Mouse (Mus musculus): ENCODE measurements around the gene Mtg2. TPM values are rescaled to one million over a fixed set of nuclear protein-coding genes. Genes with fewer than 3 reads are reported as not detected.

Mtg2 gene
- polyA plus RNA-seq, 1 experiment from 2014 or later = 31.5 TPM

- 95% methylated on average over 3 of the region's 3 CpGs for WGBS
- no peak overlapping the region for H3K4me2 ChIP-seq
- no peaks in the 10 kb centered on the region for H3K9me3 ChIP-seq
- no peak overlapping the region for H3K27ac ChIP-seq
- no peak for ATAC-seq (ENCODE audit: low FRiP score)
- H3K9ac ChIP-seq = no peak overlapping the region
- H3K4me3 ChIP-seq (replicated peaks) = no peak overlapping the region
- H3K36me3 ChIP-seq (replicated peaks) = peaks cover 13% of the 10 kb centered on the region
- H3K4me1 ChIP-seq = no peaks in the 10 kb centered on the region
- no peaks in the 10 kb centered on the region for H3K27me3 ChIP-seq
Observed at GRCm38 (mm10) chr2:180133911-180134310, 63.5 kb downstream of the Mtg2 start.

DNA sequence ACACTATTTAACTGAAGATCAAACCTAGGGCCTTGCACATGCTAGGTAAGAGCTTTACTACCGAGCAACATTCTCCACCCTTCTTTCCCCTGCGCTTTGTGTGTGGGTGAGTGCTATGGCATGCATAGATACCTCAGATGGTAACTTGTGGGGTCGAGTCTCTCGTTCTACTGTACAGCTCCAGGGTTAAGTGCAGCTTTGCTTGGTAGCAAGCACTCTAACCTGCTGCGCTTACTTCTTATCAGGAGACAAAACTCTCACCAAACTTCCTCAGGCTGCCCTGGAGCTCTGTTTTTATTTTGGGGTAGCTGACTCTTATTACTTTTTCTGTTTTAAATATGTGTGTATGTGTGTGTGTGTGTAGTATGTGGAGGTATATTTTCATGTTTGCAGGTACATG lies 65.0 kb downstream of the Mtg2 start:
- Histone ChIP-seq H3K9ac (no peak overlapping the region), H3K4me2 (no peak overlapping the region), H3K9me3 (no peaks in the 10 kb centered on the region), H3K4me3 (replicated peaks) (no peak overlapping the region), H3K27me3 (no peaks in the 10 kb centered on the region), H3K4me1 (no peaks in the 10 kb centered on the region), H3K27ac (no peak overlapping the region), H3K36me3 (replicated peaks) (peaks cover 21% of the 10 kb centered on the region)
- ATAC-seq (ENCODE audit: low FRiP score) = no peak
- 87% methylated on average over 5 of the region's 5 CpGs for WGBS

Other genes starting within 250 kb of the Mtg2 start
- gene Taf4, start 93.9 kb upstream of the Mtg2 start, polyA plus RNA-seq (2016; fragmentation: Nextera tagmentation; extraction: Ambion mirVana) = 5.2 and 5.8 TPM in 2 replicates
- gene Lsm14b, start 45.6 kb upstream of the Mtg2 start, polyA plus RNA-seq (2016; fragmentation: Nextera tagmentation; extraction: Ambion mirVana) = 15.4 and 15.7 TPM in 2 replicates
- 666 and 694 TPM in 2 replicates for gene Psma7, start 28.2 kb upstream of the Mtg2 start, polyA plus RNA-seq (2016; fragmentation: Nextera tagmentation; extraction: Ambion mirVana)
- 25.0 and 29.4 TPM in 2 replicates for gene Ss18l1, start 28.1 kb upstream of the Mtg2 start, polyA plus RNA-seq (2016; fragmentation: Nextera tagmentation; extraction: Ambion mirVana)
- gene Hrh3, start 33.9 kb downstream of the Mtg2 start, polyA plus RNA-seq (2016; fragmentation: Nextera tagmentation; extraction: Ambion mirVana) = 3.3 and 3.5 TPM in 2 replicates
- 46.2 and 46.9 TPM in 2 replicates for gene Osbpl2, start 48.7 kb downstream of the Mtg2 start, polyA plus RNA-seq (2016; fragmentation: Nextera tagmentation; extraction: Ambion mirVana)
- 213 and 225 TPM in 2 replicates for gene Adrm1, start 100.9 kb downstream of the Mtg2 start, polyA plus RNA-seq (2016; fragmentation: Nextera tagmentation; extraction: Ambion mirVana)
- 4.9 and 5.1 TPM in 2 replicates for gene Lama5, start 155.3 kb downstream of the Mtg2 start, polyA plus RNA-seq (2016; fragmentation: Nextera tagmentation; extraction: Ambion mirVana)
- gene Rps21, start 186.8 kb downstream of the Mtg2 start, polyA plus RNA-seq (2016; fragmentation: Nextera tagmentation; extraction: Ambion mirVana) = 464 and 488 TPM in 2 replicates
- gene Cables2, start 202.9 kb downstream of the Mtg2 start, polyA plus RNA-seq (2016; fragmentation: Nextera tagmentation; extraction: Ambion mirVana) = 17.7 and 20.8 TPM in 2 replicates
- 0.10 and 0.13 TPM in 2 replicates for gene Rbbp8nl, start 219.3 kb downstream of the Mtg2 start, polyA plus RNA-seq (2016; fragmentation: Nextera tagmentation; extraction: Ambion mirVana)